Mouse (Mus musculus) CH12.LX (cell line): ENCODE data around the gene Pigk.
A peak's percentile ranks its signal among the peaks of the same experiment; 100 is the strongest.

Experiments
- CTCF ChIP-seq, 2 experiments: IDR thresholded peaks in 1 of 2; conservative IDR thresholded peaks in 1 of 2; 2 replicates each; pipeline ENCODE4 v1.5.1; 2011 to 2012; ENCODE audit warnings: low read depth in 2 of 2, low read length in 2 of 2, improper control_type of control experiment in 1 of 2, inconsistent platforms in 1 of 2, mild to moderate bottlenecking in 1 of 2, moderate library complexity in 1 of 2
- HCFC1 ChIP-seq: IDR thresholded peaks from 2 replicates; pipeline ENCODE4 v1.6.1; 2012; ENCODE audit warnings: low read depth, mild to moderate bottlenecking, inconsistent platforms, low read length, improper control_type of control experiment
- JUND ChIP-seq: conservative IDR thresholded peaks from 2 replicates; pipeline ENCODE4 v1.6.1; 2011; ENCODE audit warnings: low read depth, low read length, improper control_type of control experiment
- MAZ ChIP-seq: IDR thresholded peaks from 2 replicates; pipeline ENCODE4 v1.6.1; 2012; ENCODE audit warnings: low read depth, mild to moderate bottlenecking, inconsistent platforms, low read length, improper control_type of control experiment, moderate library complexity
- NELFE ChIP-seq: IDR thresholded peaks from 2 replicates; pipeline ENCODE4 v1.6.1; 2011; ENCODE audit warnings: low read depth, low read length, improper control_type of control experiment
- PAX5 ChIP-seq: IDR thresholded peaks from 2 replicates; pipeline ENCODE4 v1.6.1; 2012; ENCODE audit warnings: low read length, inconsistent platforms, mixed read lengths
- POLR2A ChIP-seq: IDR thresholded peaks from 2 replicates; pipeline ENCODE4 v1.6.1; 2011; ENCODE audit warnings: low read depth, mild to moderate bottlenecking, improper control_type of control experiment, low read length

- TF ChIP-seq JUND (no peak), POLR2A (no peak), CTCF (conservative IDR thresholded peaks at IDR 0.05 in 1 of 2, IDR thresholded peaks at IDR 0.05 in 1 of 2; ENCODE audit: low read depth in 2 of 2, low read length in 2 of 2) (peak; percentile 94 to 99), NELFE (no peak), HCFC1 (no peak), PAX5 (no peak), MAZ (no peak)
Measured at GRCm38 (mm10) chr3:152958358-152959150, 244.7 kb downstream of the Pigk start.
